Mouse (Mus musculus): ENCODE measurements around the gene Olfr1306. TPM values are rescaled to one million over a fixed set of nuclear protein-coding genes. Genes with fewer than 3 reads are reported as not detected.

Gene Olfr1306
- polyA plus RNA-seq (2014; fragmentation: Nextera tagmentation; extraction: Ambion mirVana), result not detected in 2 replicates

- no peaks in the 10 kb centered on the region for H3K9me3 ChIP-seq (ENCODE audit: control insufficient read depth, low read length)
- no peaks in the 10 kb centered on the region for H3K27me3 ChIP-seq (ENCODE audit: control insufficient read depth, insufficient read depth, low read length)
- ATAC-seq (ENCODE audit: low FRiP score) (no peak), DNase-seq (ENCODE audit: low spot score) (no peak)
- WGBS, result 86% methylated on average over 1 of the region's 1 CpGs
- no peak within 1 kb of the TSS for H3K9ac ChIP-seq (ENCODE audit: low read depth, low read length)
- no peak within 1 kb of the TSS for H3K27ac ChIP-seq (ENCODE audit: low read depth, low read length)
- no peaks in the 10 kb centered on the region for H3K36me3 ChIP-seq (ENCODE audit: control insufficient read depth, insufficient read depth, low read length)
- H3K4me1 ChIP-seq (replicated peaks; ENCODE audit: control insufficient read depth, insufficient read depth, low read length), result no peaks in the 10 kb centered on the region
- no peak within 1 kb of the TSS for H3K4me3 ChIP-seq (ENCODE audit: low read depth, low read length)
- H3K4me2 ChIP-seq (replicated peaks; ENCODE audit: low read depth, low read length), result no peak within 1 kb of the TSS
These were observed at the start of gene Olfr1306 for GRCm38 (mm10) chr2:111916171-111916570. Gene Olfr1306 (minus strand): TSS chr2:111916271.

- H3K9ac ChIP-seq (ENCODE audit: low read depth, low read length), result no peak within 1 kb of the TSS
- H3K4me2 ChIP-seq (replicated peaks; ENCODE audit: low read depth, low read length), result no peak within 1 kb of the TSS
- no peak within 1 kb of the TSS for H3K27ac ChIP-seq (ENCODE audit: low read depth, low read length)
- whole genome bisulfite sequencing, result 57% methylated on average over 1 of the region's 1 CpGs
- no peaks in the 10 kb centered on the region for H3K4me1 ChIP-seq (replicated peaks; ENCODE audit: control insufficient read depth, insufficient read depth, low read length)
- ATAC-seq (ENCODE audit: low FRiP score) (no peak), DNase-seq (ENCODE audit: low spot score) (no peak)
- H3K36me3 ChIP-seq (ENCODE audit: control insufficient read depth, insufficient read depth, low read length), result no peaks in the 10 kb centered on the region
- H3K27me3 ChIP-seq (ENCODE audit: control insufficient read depth, insufficient read depth, low read length), result no peaks in the 10 kb centered on the region
- no peak within 1 kb of the TSS for H3K4me3 ChIP-seq (ENCODE audit: low read depth, low read length)
- no peaks in the 10 kb centered on the region for H3K9me3 ChIP-seq (ENCODE audit: control insufficient read depth, low read length)
These were observed 48.8 kb upstream of the Olfr1306 start, which contains the start of gene Olfr1308 for GRCm38 (mm10) chr2:111964844-111965243. Gene Olfr1308 (minus strand): TSS chr2:111964944.

GRCm38 (mm10) chr2:111949340-111949739 is 33.3 kb upstream of the Olfr1306 start, which contains the start of gene Olfr1307:
Gene Olfr1307 (minus strand): TSS chr2:111949440.
- DNase-seq (ENCODE audit: low spot score) (no peak), ATAC-seq (ENCODE audit: low FRiP score) (no peak)
- no peaks in the 10 kb centered on the region for H3K36me3 ChIP-seq (ENCODE audit: control insufficient read depth, insufficient read depth, low read length)
- H3K27me3 ChIP-seq (ENCODE audit: control insufficient read depth, insufficient read depth, low read length), result no peaks in the 10 kb centered on the region
- no peak within 1 kb of the TSS for H3K4me2 ChIP-seq (replicated peaks; ENCODE audit: low read depth, low read length)
- no peak within 1 kb of the TSS for H3K9ac ChIP-seq (ENCODE audit: low read depth, low read length)
- no peak within 1 kb of the TSS for H3K4me3 ChIP-seq (ENCODE audit: low read depth, low read length)
- no peaks in the 10 kb centered on the region for H3K4me1 ChIP-seq (replicated peaks; ENCODE audit: control insufficient read depth, insufficient read depth, low read length)
- no peaks in the 10 kb centered on the region for H3K9me3 ChIP-seq (ENCODE audit: control insufficient read depth, low read length)
- no peak within 1 kb of the TSS for H3K27ac ChIP-seq (ENCODE audit: low read depth, low read length)
- 60% methylated on average over 1 of the region's 1 CpGs for WGBS

GRCm38 (mm10) chr2:111877049-111877448 is 39.0 kb downstream of the Olfr1306 start, which contains the start of gene Olfr1305:
Gene Olfr1305 (minus strand): TSS chr2:111877149.
- no peak within 1 kb of the TSS for H3K4me2 ChIP-seq (replicated peaks; ENCODE audit: low read depth, low read length)
- no peaks in the 10 kb centered on the region for H3K9me3 ChIP-seq (ENCODE audit: control insufficient read depth, low read length)
- H3K9ac ChIP-seq (ENCODE audit: low read depth, low read length), result no peak within 1 kb of the TSS
- 90% methylated on average over 2 of the region's 2 CpGs for WGBS
- H3K27me3 ChIP-seq (ENCODE audit: control insufficient read depth, insufficient read depth, low read length), result no peaks in the 10 kb centered on the region
- H3K36me3 ChIP-seq (ENCODE audit: control insufficient read depth, insufficient read depth, low read length), result no peaks in the 10 kb centered on the region
- no peak within 1 kb of the TSS for H3K27ac ChIP-seq (ENCODE audit: low read depth, low read length)
- DNase-seq (ENCODE audit: low spot score) (no peak), ATAC-seq (ENCODE audit: low FRiP score) (no peak)
- H3K4me1 ChIP-seq (replicated peaks; ENCODE audit: control insufficient read depth, insufficient read depth, low read length), result no peaks in the 10 kb centered on the region
- no peak within 1 kb of the TSS for H3K4me3 ChIP-seq (ENCODE audit: low read depth, low read length)

Other genes with a start within 250 kb of the Olfr1306 start
- gene Olfr1301, start 165.3 kb downstream of the Olfr1306 start, polyA plus RNA-seq (2014; fragmentation: Nextera tagmentation; extraction: Ambion mirVana), result not detected in 2 replicates
- not detected in 2 replicates for gene Olfr1302, start 138.8 kb downstream of the Olfr1306 start, polyA plus RNA-seq (2014; fragmentation: Nextera tagmentation; extraction: Ambion mirVana)
- not detected in 2 replicates for gene Olfr1303, start 95.9 kb downstream of the Olfr1306 start, polyA plus RNA-seq (2014; fragmentation: Nextera tagmentation; extraction: Ambion mirVana)
- gene Olfr1305, start 39.1 kb downstream of the Olfr1306 start, polyA plus RNA-seq (2014; fragmentation: Nextera tagmentation; extraction: Ambion mirVana), result not detected in 2 replicates
- not detected in 2 replicates for gene Olfr1307, start 33.2 kb upstream of the Olfr1306 start, polyA plus RNA-seq (2014; fragmentation: Nextera tagmentation; extraction: Ambion mirVana)
- gene Olfr1308, start 48.7 kb upstream of the Olfr1306 start, polyA plus RNA-seq (2014; fragmentation: Nextera tagmentation; extraction: Ambion mirVana), result not detected in 2 replicates
- gene Olfr1309, start 74.0 kb upstream of the Olfr1306 start, polyA plus RNA-seq (2014; fragmentation: Nextera tagmentation; extraction: Ambion mirVana), result not detected in 2 replicates
- not detected in 2 replicates for gene Olfr1310, start 96.4 kb upstream of the Olfr1306 start, polyA plus RNA-seq (2014; fragmentation: Nextera tagmentation; extraction: Ambion mirVana)
- not detected in 2 replicates for gene Olfr1311, start 108.1 kb upstream of the Olfr1306 start, polyA plus RNA-seq (2014; fragmentation: Nextera tagmentation; extraction: Ambion mirVana)
- gene Olfr1312, start 134.0 kb upstream of the Olfr1306 start, polyA plus RNA-seq (2014; fragmentation: Nextera tagmentation; extraction: Ambion mirVana), result not detected in 2 replicates
- gene Olfr1313, start 161.6 kb upstream of the Olfr1306 start, polyA plus RNA-seq (2014; fragmentation: Nextera tagmentation; extraction: Ambion mirVana), result not detected in 2 replicates
- gene Olfr1314, start 180.5 kb upstream of the Olfr1306 start, polyA plus RNA-seq (2014; fragmentation: Nextera tagmentation; extraction: Ambion mirVana), result not detected in 2 replicates
- gene Olfr1315-ps1, start 199.2 kb upstream of the Olfr1306 start, polyA plus RNA-seq (2014; fragmentation: Nextera tagmentation; extraction: Ambion mirVana), result not detected in 2 replicates
- not detected in 2 replicates for gene Olfr1316, start 218.7 kb upstream of the Olfr1306 start, polyA plus RNA-seq (2014; fragmentation: Nextera tagmentation; extraction: Ambion mirVana)
- gene Olfr1317, start 224.1 kb upstream of the Olfr1306 start, polyA plus RNA-seq (2014; fragmentation: Nextera tagmentation; extraction: Ambion mirVana), result not detected in 2 replicates
- gene Olfr1318, start 237.9 kb upstream of the Olfr1306 start, polyA plus RNA-seq (2014; fragmentation: Nextera tagmentation; extraction: Ambion mirVana), result not detected in 2 replicates

All from hindbrain, embryonic 11.5 days (tissue).